Comparison of ENCODE assay signal across 8 mouse cellular contexts in the genomic region with DNA sequence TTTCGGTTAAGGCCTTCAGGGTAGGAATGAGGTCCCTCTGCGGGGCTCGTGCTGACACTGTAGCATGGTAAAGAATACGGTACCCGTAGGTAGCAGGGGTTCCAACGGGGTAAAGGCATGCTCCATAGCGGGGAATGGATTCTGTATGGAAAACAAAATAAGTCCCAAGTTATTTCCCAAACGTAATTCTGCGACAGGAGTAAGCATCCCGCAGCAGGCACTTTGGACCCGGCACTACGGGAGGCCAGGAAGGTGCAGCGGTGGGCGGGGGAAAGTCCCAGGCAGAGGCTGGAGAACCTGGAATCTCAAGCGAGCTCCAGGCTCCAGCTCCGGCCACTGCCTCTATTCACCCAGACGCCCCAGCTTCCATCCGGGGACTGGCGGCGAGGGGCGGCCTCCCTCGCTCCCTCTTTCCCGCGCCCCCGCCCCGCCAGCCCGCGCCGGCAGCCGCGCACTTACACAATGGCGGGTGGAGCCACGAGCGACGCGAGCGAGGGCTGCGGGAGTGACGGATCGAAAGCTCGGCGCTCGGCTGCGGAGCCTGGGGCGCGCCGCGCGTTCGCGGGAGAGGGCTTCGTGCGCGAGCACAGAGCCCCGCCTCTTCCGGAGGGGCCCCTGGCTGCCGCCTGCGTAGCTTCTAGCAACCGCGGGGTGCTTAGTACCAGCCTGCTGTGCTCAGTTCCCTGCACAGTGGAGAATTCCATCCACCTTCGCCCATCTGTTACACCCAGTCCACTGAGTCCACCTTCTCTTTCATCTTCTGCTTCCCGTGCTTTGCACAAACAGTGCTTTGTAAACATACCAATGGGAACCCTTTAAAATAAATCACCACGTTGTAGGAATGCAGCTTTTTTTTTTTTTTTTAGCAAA. TPM values are rescaled to one million over a fixed set of nuclear protein-coding genes. Genes with fewer than 3 reads are reported as not detected.
DNase-seq lines count a peak whose midpoint lies in the region; ATAC-seq and TF ChIP-seq lines count a peak whose summit lies in the region.

Gene Tpk1, minus strand, starts transcription at position 602 of the 870 bp plus-strand sequence.

- peak within 1 kb of the TSS; percentile 85 for H3K9ac ChIP-seq in heart, embryonic 11.5 days (ENCODE audit: low read depth, low read length)
- peak within 1 kb of the TSS; percentile 77 for H3K9ac ChIP-seq in kidney, embryonic 16.5 days (replicated peaks; ENCODE audit: low read length)
- peak within 1 kb of the TSS; percentile 86 for H3K9ac ChIP-seq in liver, adult 2 months (ENCODE audit: low read depth, low read length)

- peak within 1 kb of the TSS; percentile 82 for H3ac ChIP-seq in C2C12 (ENCODE audit: control insufficient read depth, insufficient read length, low read depth)
- H3ac ChIP-seq in myocyte (ENCODE audit: control insufficient read depth, insufficient read length) = peak within 1 kb of the TSS; percentile 9

- H3K79me3 ChIP-seq in C2C12 (ENCODE audit: low read depth) = no peaks in the 10 kb centered on the region

- H3K36me3 ChIP-seq in C2C12 (ENCODE audit: control insufficient read depth, insufficient read depth) (no peaks in the 10 kb centered on the region), myocyte (ENCODE audit: control insufficient read depth, insufficient read depth) (no peaks in the 10 kb centered on the region)
- peaks cover 14% of the 10 kb centered on the region for H3K36me3 ChIP-seq in erythroblast, embryonic 14.5 days (ENCODE audit: control insufficient read depth)
- H3K36me3 ChIP-seq in heart, embryonic 11.5 days (ENCODE audit: control insufficient read depth, insufficient read depth, low read length) = no peaks in the 10 kb centered on the region
- H3K36me3 ChIP-seq in kidney, embryonic 16.5 days (ENCODE audit: insufficient read depth, low read length) = no peaks in the 10 kb centered on the region
- H3K36me3 ChIP-seq in liver, adult 2 months (ENCODE audit: control insufficient read depth, insufficient read depth, low read length) = no peaks in the 10 kb centered on the region
- no peaks in the 10 kb centered on the region for H3K36me3 ChIP-seq in splenic B cell, adult 2 months (ENCODE audit: control insufficient read depth, insufficient read depth, low read length, poor library complexity, severe bottlenecking)

- H3K9me3 ChIP-seq in erythroblast, embryonic 14.5 days (ENCODE audit: control insufficient read depth, low read length) = no peaks in the 10 kb centered on the region
- no peaks in the 10 kb centered on the region for H3K9me3 ChIP-seq in heart, embryonic 11.5 days (replicated peaks; ENCODE audit: control insufficient read depth, low read length)
- no peaks in the 10 kb centered on the region for H3K9me3 ChIP-seq in kidney, embryonic 16.5 days (ENCODE audit: low read length)

- H3K27me3 ChIP-seq in C2C12 (ENCODE audit: control insufficient read depth, insufficient read depth, insufficient read length) (no peaks in the 10 kb centered on the region), myocyte (ENCODE audit: control insufficient read depth, insufficient read depth, insufficient read length) (no peaks in the 10 kb centered on the region)
- no peaks in the 10 kb centered on the region for H3K27me3 ChIP-seq in erythroblast, embryonic 14.5 days (ENCODE audit: control insufficient read depth)
- no peaks in the 10 kb centered on the region for H3K27me3 ChIP-seq in heart, embryonic 11.5 days (ENCODE audit: control insufficient read depth, insufficient read depth, low read length)
- H3K27me3 ChIP-seq in kidney, embryonic 16.5 days (ENCODE audit: insufficient read depth, low read length) = no peaks in the 10 kb centered on the region
- no peaks in the 10 kb centered on the region for H3K27me3 ChIP-seq in liver, adult 2 months (ENCODE audit: control insufficient read depth, insufficient read depth, low read length)
- no peaks in the 10 kb centered on the region for H3K27me3 ChIP-seq in splenic B cell, adult 2 months (ENCODE audit: control insufficient read depth, insufficient read depth, low read length, poor library complexity, severe bottlenecking)

- no peak for TF ChIP-seq CTCF in C2C12 (IDR thresholded peaks at IDR 0.05; ENCODE audit: control insufficient read depth, insufficient read depth, insufficient read length)
- TF ChIP-seq CTCF in brain, embryonic 14.5 days (IDR thresholded peaks at IDR 0.05; ENCODE audit: borderline replicate concordance, extremely low read depth, insufficient read depth, insufficient read length) = peak; percentile 20; the same call in 1 of the 2 replicates
- peak; percentile 25; the same call in 1 of the 2 replicates for TF ChIP-seq CTCF in liver, adult 2 months (IDR thresholded peaks at IDR 0.05; ENCODE audit: low read depth, low read length)

- H3K27ac ChIP-seq in heart, embryonic 11.5 days (ENCODE audit: low read depth, low read length) = peak within 1 kb of the TSS; percentile 94
- peak within 1 kb of the TSS; percentile 97 for H3K27ac ChIP-seq in kidney, embryonic 16.5 days (ENCODE audit: low read length)
- peak within 1 kb of the TSS; percentile 83 for H3K27ac ChIP-seq in liver, adult 2 months (replicated peaks; ENCODE audit: insufficient read depth, low read depth, low read length)

- H3K4me2 ChIP-seq in heart, embryonic 11.5 days = peak within 1 kb of the TSS; percentile 68
- peak within 1 kb of the TSS; percentile 65 for H3K4me2 ChIP-seq in kidney, embryonic 16.5 days (replicated peaks; ENCODE audit: low read depth, low read length)
- peak within 1 kb of the TSS; percentile 85 for H3K4me2 ChIP-seq in myocyte (ENCODE audit: low read depth)

- peak; percentile 87 for TF ChIP-seq POLR2A in brain, embryonic 14.5 days (IDR thresholded peaks at IDR 0.05; ENCODE audit: borderline replicate concordance, extremely low read depth, insufficient read depth, insufficient read length, poor library complexity, severe bottlenecking)
- TF ChIP-seq POLR2A in liver, adult 2 months (IDR thresholded peaks at IDR 0.05; ENCODE audit: extremely low read depth, insufficient read depth, low read length) = peak; percentile 52; the same call in 1 of the 2 replicates
- peak; percentile 71 for TF ChIP-seq POLR2A in myocyte (IDR thresholded peaks at IDR 0.05; ENCODE audit: insufficient read length, low read depth)

- H3K4me3 ChIP-seq in C2C12 (ENCODE audit: insufficient read depth, poor library complexity, severe bottlenecking) (peak within 1 kb of the TSS; percentile 63), myocyte (peak within 1 kb of the TSS; percentile 69)
- peak within 1 kb of the TSS; percentile 93 for H3K4me3 ChIP-seq in erythroblast, embryonic 14.5 days (replicated peaks)
- H3K4me3 ChIP-seq in heart, embryonic 11.5 days (ENCODE audit: low read depth, low read length) = peak within 1 kb of the TSS; percentile 68
- H3K4me3 ChIP-seq in kidney, embryonic 16.5 days (ENCODE audit: low read length) = peak within 1 kb of the TSS; percentile 72
- peak within 1 kb of the TSS; percentile 77 for H3K4me3 ChIP-seq in liver, adult 2 months (ENCODE audit: insufficient read depth, low read depth, low read length)

- WGBS in heart, embryonic 11.5 days (ENCODE audit: insufficient replicate concordance) = under 1% methylated on average over 58 of the region's 63 CpGs
- under 1% methylated on average over 60 of the region's 63 CpGs for WGBS in kidney, embryonic 16.5 days
- under 1% methylated on average over 62 of the region's 63 CpGs for WGBS in liver, adult 2 months

- H3K4me1 ChIP-seq in erythroblast, embryonic 14.5 days (ENCODE audit: control insufficient read depth) = peaks cover 61% of the 10 kb centered on the region
- H3K4me1 ChIP-seq in heart, embryonic 11.5 days (ENCODE audit: control insufficient read depth, insufficient read depth, low read length) = 0 out of 2 replicates have a peak, but pooled peaks cover 3% of the 10 kb centered on the region
- peaks cover 3% of the 10 kb centered on the region; the same call in 1 of the 2 replicates for H3K4me1 ChIP-seq in kidney, embryonic 16.5 days (ENCODE audit: insufficient read depth, low read length)
- H3K4me1 ChIP-seq in liver, adult 2 months (ENCODE audit: control insufficient read depth, insufficient read depth, low read length) = peaks cover 2% of the 10 kb centered on the region; the same call in 1 of the 2 replicates

- peak; percentile 99 for DNase-seq in brain, embryonic 14.5 days (ENCODE audit: low read depth)
- peak; percentile 83 for DNase-seq in liver, adult 2 months (ENCODE audit: extremely low read depth, low read depth, low spot score)
- DNase-seq in splenic B cell, adult 2 months (ENCODE audit: low read depth, low spot score) = peak; percentile 94

- peak; percentile 95 for ATAC-seq in heart, embryonic 11.5 days (replicated peaks; ENCODE audit: insufficient number of reproducible peaks, low FRiP score, low TSS enrichment)
- peak; percentile 99 for ATAC-seq in kidney, embryonic 16.5 days (ENCODE audit: low FRiP score, low TSS enrichment)

- H3K79me2 ChIP-seq in C2C12 (ENCODE audit: control insufficient read depth, insufficient read depth) (no peaks in the 10 kb centered on the region), myocyte (ENCODE audit: control insufficient read depth, insufficient read depth) (no peaks in the 10 kb centered on the region)
- H3K79me2 ChIP-seq in liver, adult 2 months (ENCODE audit: control insufficient read depth, insufficient read depth, low read length) = no peaks in the 10 kb centered on the region

TF ChIP-seq in C2C12, 6 proteins besides CTCF, POLR2A, EP300 and RAD21:
- TF ChIP-seq MAX (IDR thresholded peaks at IDR 0.05) (peak; percentile 70), FOSL1 (IDR thresholded peaks at IDR 0.05; ENCODE audit: insufficient read depth, low read length, poor library complexity, severe bottlenecking) (no peak), CEBPB (IDR thresholded peaks at IDR 0.05; ENCODE audit: low read depth) (peak; percentile 26)

TF ChIP-seq in myocyte, 11 proteins besides CTCF, POLR2A, EP300 and RAD21 (continues in another document):
- TF ChIP-seq SRF (IDR thresholded peaks at IDR 0.05; ENCODE audit: control insufficient read depth, insufficient read length, low read depth) (peak; percentile 73), POLR2AphosphoS2 (IDR thresholded peaks at IDR 0.05; ENCODE audit: insufficient read length, low read depth) (peak; percentile 91), CEBPB (IDR thresholded peaks at IDR 0.05; ENCODE audit: insufficient read depth, poor library complexity, severe bottlenecking) (no peak), TCF12 (IDR thresholded peaks at IDR 0.05; ENCODE audit: insufficient read depth, poor library complexity, severe bottlenecking) (no peak), E2F4 (IDR thresholded peaks at IDR 0.05; ENCODE audit: insufficient read depth) (peak; percentile 58), MAX (IDR thresholded peaks at IDR 0.05; ENCODE audit: low read depth) (no peak), REST (IDR thresholded peaks at IDR 0.05; ENCODE audit: insufficient read depth, insufficient read length) (no peak)

RNA-seq across cellular contexts. Expression of gene Tpk1, which starts in this region (rescaled TPM):
- polyA plus RNA-seq in C2C12 (2012; fragmentation: generic; extraction: Trizol) = 0.82 TPM
- polyA plus RNA-seq in brain, embryonic 14.5 days (2012; rRNA removed) = 3.4 and 4.0 TPM in 2 replicates
- polyA plus RNA-seq in erythroblast, embryonic 14.5 days (2012) = 0.03 and 0.14 TPM in 2 replicates
- 7.1 and 7.4 TPM in 2 replicates for polyA plus RNA-seq in heart, embryonic 11.5 days (2014; fragmentation: Nextera tagmentation; extraction: Ambion mirVana)
- polyA plus RNA-seq in kidney, embryonic 16.5 days (2015; fragmentation: Nextera tagmentation; extraction: Ambion mirVana) = 22.8 and 23.0 TPM in 2 replicates
- 13.5 and 16.7 TPM in 2 replicates for total RNA-seq in liver, adult 2 months (2014; rRNA removed)
- 6.2 and 6.6 TPM in 2 replicates for polyA plus RNA-seq in liver, adult 2 months (2012; rRNA removed)
- polyA plus RNA-seq in myocyte (2012; fragmentation: generic; extraction: Trizol) = 1.6 TPM

Comparison
In these comparisons a context has a peak if more than half of its experiments do, and no peak if none do; other contexts are left out.
1. Peak in every context shown above with its lines: DNase-seq, ATAC-seq, H3K4me3 ChIP-seq and H3K27ac ChIP-seq.